Mouse (Mus musculus): ENCODE results near the gene Slc38a3. TPM values are rescaled to one million over a fixed set of nuclear protein-coding genes. Genes with fewer than 3 reads are reported as not detected.
A peak's percentile ranks its signal among the peaks of the same experiment; 100 is the strongest.

The Slc38a3 gene
- polyA plus RNA-seq, 1 experiment from 2014 or later, result 31.8 TPM

DNA sequence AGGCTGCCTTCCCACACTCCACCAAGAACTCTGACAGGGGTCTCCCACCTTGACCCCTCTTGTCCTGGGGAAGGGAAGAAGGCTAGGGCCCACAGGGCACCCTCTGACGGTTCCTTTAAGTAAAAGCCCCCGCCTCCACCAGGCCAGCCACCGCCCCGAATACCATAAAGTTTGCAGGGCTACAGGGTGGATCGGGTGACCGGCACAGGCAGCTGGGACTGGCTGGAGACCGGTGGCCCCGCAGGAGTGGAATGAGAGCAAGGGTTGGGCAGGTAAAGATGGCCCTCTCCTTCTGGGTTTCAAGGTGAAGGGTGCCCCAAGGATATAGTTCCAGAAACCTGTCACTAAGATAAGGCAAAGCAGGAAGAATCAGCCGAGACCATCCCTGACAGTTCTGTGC is 62.7 kb downstream of the Slc38a3 start:
- 24% methylated on average over 9 of the region's 9 CpGs for WGBS
- Histone ChIP-seq H3K36me3 (replicated peaks) (no peaks in the 10 kb centered on the region), H3K9ac (no peak overlapping the region), H3K27ac (no peak overlapping the region), H3K4me3 (no peak overlapping the region), H3K4me2 (no peak overlapping the region), H3K4me1 (peaks cover 16% of the 10 kb centered on the region), H3K9me3 (no peaks in the 10 kb centered on the region), H3K27me3 (replicated peaks) (no peaks in the 10 kb centered on the region)
- no peak for ATAC-seq (replicated peaks)

DNA sequence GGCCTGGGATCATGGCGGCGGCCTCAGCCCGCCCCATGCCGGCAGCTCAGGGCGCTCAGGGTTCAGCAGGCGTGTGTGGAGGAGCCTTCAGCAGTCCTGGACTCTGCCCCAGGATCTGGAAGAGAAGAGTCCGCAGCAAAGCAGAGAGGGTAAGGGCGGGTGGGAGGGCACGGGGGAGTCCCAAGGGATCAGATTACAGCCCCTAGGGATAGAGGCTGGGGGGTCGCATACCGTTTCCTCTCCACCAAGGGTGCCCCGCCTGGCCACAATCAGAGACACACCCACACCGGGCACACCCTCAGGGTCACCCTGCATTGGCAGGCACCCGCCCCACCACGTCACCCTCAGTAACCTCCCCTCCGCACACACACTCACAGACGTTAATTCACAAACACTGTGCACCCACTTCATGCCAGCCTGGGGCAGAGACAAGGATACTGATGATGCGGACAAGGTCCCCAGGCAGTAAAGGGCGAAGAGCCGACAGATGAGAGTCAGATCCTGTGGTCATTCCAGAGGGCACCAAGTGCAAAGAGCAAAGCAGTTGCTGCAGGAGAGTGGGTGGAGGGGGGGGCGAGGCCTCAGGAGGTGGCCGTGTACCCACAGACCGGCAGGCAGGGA is 64.2 kb downstream of the Slc38a3 start:
- no peak for ATAC-seq (replicated peaks)
- H3K4me1 ChIP-seq, result peaks cover 14% of the 10 kb centered on the region
- no peak overlapping the region for H3K4me3 ChIP-seq
- no peaks in the 10 kb centered on the region for H3K9me3 ChIP-seq
- H3K9ac ChIP-seq, result no peak overlapping the region
- H3K27me3 ChIP-seq (replicated peaks), result no peaks in the 10 kb centered on the region
- no peak overlapping the region for H3K27ac ChIP-seq
- no peak overlapping the region for H3K4me2 ChIP-seq
- no peaks in the 10 kb centered on the region for H3K36me3 ChIP-seq (replicated peaks)
- 45% methylated on average over 23 of the region's 23 CpGs for WGBS

DNA sequence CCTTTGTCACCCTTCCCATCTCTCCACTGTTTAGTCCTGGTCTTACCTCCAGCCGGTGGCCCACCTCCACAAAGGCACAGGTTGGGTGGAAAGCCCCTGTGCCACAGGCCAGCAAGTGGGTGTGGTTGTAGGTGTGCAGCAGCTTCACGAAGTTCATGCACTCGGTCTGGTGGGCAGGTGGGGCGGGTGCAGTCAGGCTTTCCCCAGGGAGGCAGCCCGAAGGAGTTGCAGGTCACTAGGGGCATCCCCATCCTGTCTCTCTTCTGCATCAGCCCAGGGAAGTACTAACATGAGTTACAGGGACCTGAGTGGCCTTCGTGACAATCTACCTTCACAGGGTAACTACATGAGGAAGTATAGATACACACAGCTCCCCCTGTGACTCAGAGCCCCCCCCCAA is 66.1 kb downstream of the Slc38a3 start:
- Histone ChIP-seq H3K9ac (no peak overlapping the region), H3K27me3 (replicated peaks) (no peaks in the 10 kb centered on the region), H3K4me3 (no peak overlapping the region), H3K27ac (no peak overlapping the region), H3K4me2 (no peak overlapping the region), H3K4me1 (peaks cover 14% of the 10 kb centered on the region), H3K36me3 (replicated peaks) (no peaks in the 10 kb centered on the region), H3K9me3 (no peaks in the 10 kb centered on the region)
- no peak for ATAC-seq (replicated peaks)
- WGBS, result 81% methylated on average over 6 of the region's 6 CpGs

DNA sequence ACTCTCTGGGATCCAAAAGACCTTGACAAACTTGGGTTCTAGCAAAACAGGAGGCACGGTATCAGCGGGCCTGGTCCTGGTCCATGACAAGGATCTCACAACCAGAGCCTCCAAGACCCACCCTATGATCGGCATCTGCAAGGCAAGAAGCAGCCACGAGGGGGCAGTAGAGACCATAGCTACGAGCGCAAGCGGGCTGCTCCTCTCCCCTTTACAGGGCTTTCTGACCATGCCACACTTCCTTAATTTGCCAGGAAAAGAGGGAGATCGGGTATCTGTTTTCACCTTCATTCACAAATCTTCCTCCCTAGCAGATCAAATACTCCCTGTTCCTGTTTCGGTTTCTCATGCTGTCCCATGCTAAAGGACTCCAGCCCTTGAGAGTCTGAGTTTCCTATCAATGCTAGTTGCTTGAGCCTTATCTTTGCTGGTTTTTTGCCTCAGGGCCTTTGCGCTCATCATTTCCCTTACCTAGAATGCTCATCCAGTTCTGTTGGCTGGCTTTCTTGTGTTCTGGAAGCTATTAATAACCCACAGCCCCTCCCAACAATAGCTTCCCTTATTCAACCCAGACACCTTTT is 67.2 kb downstream of the Slc38a3 start:
- Histone ChIP-seq H3K36me3 (replicated peaks) (no peaks in the 10 kb centered on the region), H3K9me3 (no peaks in the 10 kb centered on the region), H3K9ac (no peak overlapping the region), H3K4me3 (no peak overlapping the region), H3K4me1 (peaks cover 14% of the 10 kb centered on the region), H3K4me2 (no peak overlapping the region), H3K27ac (peak overlapping the region; percentile 63), H3K27me3 (replicated peaks) (no peaks in the 10 kb centered on the region)
- ATAC-seq (replicated peaks), result peak; percentile 59
- WGBS, result 12% methylated on average over 10 of the region's 10 CpGs

DNA sequence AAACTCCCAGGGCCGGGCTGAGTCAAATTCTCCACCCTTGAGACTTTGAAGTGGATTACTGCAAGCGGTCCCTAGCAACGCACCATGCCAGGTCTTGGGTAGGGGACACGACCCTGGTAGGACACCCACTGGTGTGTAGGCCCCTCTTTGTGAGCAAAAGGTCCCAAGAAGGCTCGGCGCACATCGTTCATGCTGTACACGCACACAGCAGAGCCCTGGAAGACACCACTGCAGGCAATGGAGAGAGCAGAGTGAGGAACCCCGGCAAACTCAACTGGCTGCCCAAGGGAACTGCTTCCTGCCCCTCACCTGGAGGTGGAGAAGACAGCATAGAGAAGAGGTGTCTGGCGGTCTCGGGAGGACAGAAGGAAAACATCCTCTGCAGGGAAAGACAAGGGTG is 68.1 kb downstream of the Slc38a3 start:
- Histone ChIP-seq H3K9ac (no peak overlapping the region), H3K4me2 (no peak overlapping the region), H3K4me1 (peaks cover 14% of the 10 kb centered on the region), H3K9me3 (no peaks in the 10 kb centered on the region), H3K36me3 (replicated peaks) (no peaks in the 10 kb centered on the region), H3K27ac (no peak overlapping the region), H3K27me3 (replicated peaks) (no peaks in the 10 kb centered on the region), H3K4me3 (no peak overlapping the region)
- no peak for ATAC-seq (replicated peaks)
- WGBS, result 86% methylated on average over 11 of the region's 11 CpGs

DNA sequence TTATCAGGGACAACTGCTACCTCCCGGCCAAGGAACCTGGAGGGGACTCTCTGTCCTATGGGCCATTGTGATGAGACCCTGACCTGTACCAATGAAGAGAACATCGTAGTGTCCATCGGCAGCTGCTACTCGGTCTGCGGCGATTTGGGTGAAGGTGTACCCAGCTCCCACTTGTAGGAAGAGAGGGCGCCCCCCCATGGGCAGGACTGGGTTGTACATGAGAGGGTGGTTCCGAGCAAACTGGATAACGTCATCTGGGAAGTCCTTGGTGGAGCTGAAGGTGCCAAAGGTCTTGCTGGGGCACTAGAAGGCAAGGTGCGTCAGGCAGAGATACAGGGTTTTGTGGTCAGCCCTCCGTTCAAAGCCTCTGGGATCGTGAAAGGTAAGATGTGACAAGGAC is 68.6 kb downstream of the Slc38a3 start:
- H3K9me3 ChIP-seq, result no peaks in the 10 kb centered on the region
- no peaks in the 10 kb centered on the region for H3K36me3 ChIP-seq (replicated peaks)
- H3K27ac ChIP-seq, result no peak overlapping the region
- H3K4me2 ChIP-seq, result no peak overlapping the region
- no peak overlapping the region for H3K9ac ChIP-seq
- no peak overlapping the region for H3K4me3 ChIP-seq
- peaks cover 14% of the 10 kb centered on the region for H3K4me1 ChIP-seq
- 79% methylated on average over 12 of the region's 12 CpGs for WGBS
- H3K27me3 ChIP-seq (replicated peaks), result no peaks in the 10 kb centered on the region
- ATAC-seq (replicated peaks), result no peak

Other genes starting within 250 kb of the Slc38a3 start
- gene Tmem115, start 135.6 kb downstream of the Slc38a3 start, polyA plus RNA-seq (2015; fragmentation: Nextera tagmentation; extraction: Ambion mirVana), result 48.0 and 50.5 TPM in 2 replicates
- gene Cyb561d2, start 127.3 kb downstream of the Slc38a3 start, polyA plus RNA-seq (2015; fragmentation: Nextera tagmentation; extraction: Ambion mirVana), result 45.1 and 45.7 TPM in 2 replicates
- gene Nprl2, start 127.3 kb downstream of the Slc38a3 start, polyA plus RNA-seq (2015; fragmentation: Nextera tagmentation; extraction: Ambion mirVana), result 78.4 and 81.6 TPM in 2 replicates
- 4.6 TPM in 2 replicates for gene Zmynd10, start 122.2 kb downstream of the Slc38a3 start, polyA plus RNA-seq (2015; fragmentation: Nextera tagmentation; extraction: Ambion mirVana)
- 44.4 and 45.3 TPM in 2 replicates for gene Rassf1, start 118.0 kb downstream of the Slc38a3 start, polyA plus RNA-seq (2015; fragmentation: Nextera tagmentation; extraction: Ambion mirVana)
- 123 and 125 TPM in 2 replicates for gene Tusc2, start 106.3 kb downstream of the Slc38a3 start, polyA plus RNA-seq (2015; fragmentation: Nextera tagmentation; extraction: Ambion mirVana)
- gene Hyal2, start 101.6 kb downstream of the Slc38a3 start, polyA plus RNA-seq (2015; fragmentation: Nextera tagmentation; extraction: Ambion mirVana), result 82.9 and 88.7 TPM in 2 replicates
- 7.9 and 9.5 TPM in 2 replicates for gene Hyal1, start 92.6 kb downstream of the Slc38a3 start, polyA plus RNA-seq (2015; fragmentation: Nextera tagmentation; extraction: Ambion mirVana)
- 21.4 and 23.1 TPM in 2 replicates for gene Naa80, start 90.6 kb downstream of the Slc38a3 start, polyA plus RNA-seq (2015; fragmentation: Nextera tagmentation; extraction: Ambion mirVana)
- gene Hyal3, start 88.7 kb downstream of the Slc38a3 start, polyA plus RNA-seq (2015; fragmentation: Nextera tagmentation; extraction: Ambion mirVana), result 1.8 TPM in 2 replicates
- 14.5 and 16.9 TPM in 2 replicates for gene Ifrd2, start 81.9 kb downstream of the Slc38a3 start, polyA plus RNA-seq (2015; fragmentation: Nextera tagmentation; extraction: Ambion mirVana)
- gene Sema3b, start 60.3 kb downstream of the Slc38a3 start, polyA plus RNA-seq (2015; fragmentation: Nextera tagmentation; extraction: Ambion mirVana), result 4.3 and 4.9 TPM in 2 replicates
- 299 and 386 TPM in 2 replicates for gene Gnai2, start 34.2 kb downstream of the Slc38a3 start, polyA plus RNA-seq (2015; fragmentation: Nextera tagmentation; extraction: Ambion mirVana)
- gene Gnat1, start 10.2 kb upstream of the Slc38a3 start, polyA plus RNA-seq (2015; fragmentation: Nextera tagmentation; extraction: Ambion mirVana), result 2.1 and 2.2 TPM in 2 replicates
- gene Sema3f, start 40.9 kb upstream of the Slc38a3 start, polyA plus RNA-seq (2015; fragmentation: Nextera tagmentation; extraction: Ambion mirVana), result 26.0 and 31.2 TPM in 2 replicates
- 280 and 292 TPM in 2 replicates for gene Rbm5, start 101.5 kb upstream of the Slc38a3 start, polyA plus RNA-seq (2015; fragmentation: Nextera tagmentation; extraction: Ambion mirVana)
- 99.8 and 120 TPM in 2 replicates for gene Rbm6, start 203.7 kb upstream of the Slc38a3 start, polyA plus RNA-seq (2015; fragmentation: Nextera tagmentation; extraction: Ambion mirVana)
- 26.0 and 27.7 TPM in 2 replicates for gene Mon1a, start 218.6 kb upstream of the Slc38a3 start, polyA plus RNA-seq (2015; fragmentation: Nextera tagmentation; extraction: Ambion mirVana)
- 1.7 and 1.9 TPM in 2 replicates for gene Mst1r, start 237.3 kb upstream of the Slc38a3 start, polyA plus RNA-seq (2015; fragmentation: Nextera tagmentation; extraction: Ambion mirVana)

Data from midbrain, embryonic 15.5 days (tissue).